Mouse (Mus musculus) limb, embryonic 11.5 days (tissue): Measurements from ENCODE around the gene Gm11236. TPM values are rescaled to one million over a fixed set of nuclear protein-coding genes. Genes with fewer than 3 reads are reported as not detected.
"Not testable (repeated sequence)": the region's sequence is repeated elsewhere in the genome, so short reads cannot be mapped to it uniquely, and the experiment has no call there.

Experiments
- ATAC-seq: fragments of 200-750 bp; cut with Nextera tagmentation; 2 replicates; pipeline ENCODE4 v1.8.0; 2017; ENCODE audit warnings: low read depth; ENCODE audit not compliant: insufficient number of reproducible peaks, low FRiP score, low TSS enrichment
- DNase-seq: peaks from one replicate; pipeline ENCODE4 v3.0.0-alpha.2; 2015; ENCODE audit warnings: low spot score
- H3K27ac ChIP-seq: fragments of 300-500 bp; sonication (generic); replicated peaks from 2 replicates; pipeline ENCODE4 v1.5.1; 2014; ENCODE audit warnings: low read depth, mild to moderate bottlenecking, low read length
- H3K27me3 ChIP-seq: fragments of 300-500 bp; sonication (generic); 2 replicates; pipeline ENCODE4 v1.6.1; 2014; ENCODE audit warnings: mild to moderate bottlenecking, low read length, mixed read lengths; ENCODE audit not compliant: control insufficient read depth, insufficient read depth
- H3K36me3 ChIP-seq: fragments of 300-500 bp; sonication (generic); 2 replicates; pipeline ENCODE4 v1.6.1; 2014; ENCODE audit warnings: mild to moderate bottlenecking, low read length, moderate library complexity, mixed read lengths; ENCODE audit not compliant: control insufficient read depth, insufficient read depth
- H3K4me1 ChIP-seq: fragments of 300-500 bp; sonication (generic); 2 replicates; pipeline ENCODE4 v1.6.1; 2014; ENCODE audit warnings: low read length, mixed read lengths; ENCODE audit not compliant: control insufficient read depth, insufficient read depth
- H3K4me2 ChIP-seq: fragments of 300-500 bp; sonication (generic); 2 replicates; pipeline ENCODE4 v1.6.1; 2014; ENCODE audit warnings: low read depth, mild to moderate bottlenecking, moderate library complexity; ENCODE audit not compliant: severe bottlenecking
- H3K4me3 ChIP-seq: fragments of 300-500 bp; sonication (generic); 2 replicates; pipeline ENCODE4 v1.5.1; 2014; ENCODE audit warnings: low read depth, low read length
- H3K9ac ChIP-seq: fragments of 300-500 bp; sonication (generic); 2 replicates; pipeline ENCODE4 v1.6.1; 2014; ENCODE audit warnings: mild to moderate bottlenecking, low read length
- H3K9me3 ChIP-seq: fragments of 300-500 bp; sonication (generic); 2 replicates; pipeline ENCODE4 v1.6.1; 2016; ENCODE audit warnings: low read length; ENCODE audit not compliant: control insufficient read depth
- WGBS: fragments of 180-500 bp; shearing (Covaris S2); extraction: QIAGEN DNeasy Blood & Tissue Kit; methylation state at CpG from one replicate; pipeline ENCODE4 v1.1.7; 2014; 5-methylcytosine and 5-hydroxymethylcytosine counted together
- polyA plus RNA-seq: library from polyadenylated mRNA; unstranded; fragments of >200 nt; fragmentation: Nextera tagmentation; extraction: Ambion mirVana; gene quantifications from 2 replicates; pipeline ENCODE4 v1.2.1, GENCODE M21; 2014

Gene Gm11236
- polyA plus RNA-seq = not detected in 2 replicates

- H3K4me3 ChIP-seq, H3K9me3 ChIP-seq, ATAC-seq, H3K27me3 ChIP-seq, H3K9ac ChIP-seq, H3K4me1 ChIP-seq, H3K4me2 ChIP-seq, H3K27ac ChIP-seq, H3K36me3 ChIP-seq, DNase-seq: not testable (repeated sequence)
- WGBS = no CpG with 5 or more reads among the region's 4 CpGs
Measured at GRCm38 (mm10) chr4:73637821-73638220, at the start of gene Gm11236. Gene Gm11236, plus strand, starts transcription at chr4:73638121.

GRCm38 (mm10) chr4:73599248-73599647 is 38.7 kb upstream of the Gm11236 start:
- DNase-seq = no peak
- H3K27me3 ChIP-seq = no peaks in the 10 kb centered on the region
- no peak for ATAC-seq
- no peaks in the 10 kb centered on the region for H3K36me3 ChIP-seq
- no peak overlapping the region for H3K4me3 ChIP-seq
- no peaks in the 10 kb centered on the region for H3K4me1 ChIP-seq
- no peak overlapping the region for H3K27ac ChIP-seq
- WGBS = 13% methylated on average over 3 of the region's 3 CpGs
- H3K4me2 ChIP-seq = no peak overlapping the region
- H3K9ac ChIP-seq = no peak overlapping the region
- no peaks in the 10 kb centered on the region for H3K9me3 ChIP-seq

GRCm38 (mm10) chr4:73607581-73607980 is 30.3 kb upstream of the Gm11236 start, which contains the start of gene Gm11238:
Gene Gm11238, plus strand, starts transcription at chr4:73607881.
- H3K9me3 ChIP-seq, H3K36me3 ChIP-seq, H3K4me1 ChIP-seq, ATAC-seq, H3K27me3 ChIP-seq, H3K4me3 ChIP-seq, H3K4me2 ChIP-seq, DNase-seq, H3K9ac ChIP-seq, H3K27ac ChIP-seq: not testable (repeated sequence)
- WGBS = no CpG with 5 or more reads among the region's 3 CpGs

GRCm38 (mm10) chr4:73622684-73623083 is 15.2 kb upstream of the Gm11236 start, which contains the start of gene Gm11237:
Gene Gm11237, plus strand, starts transcription at chr4:73622984.
- not testable (repeated sequence) for DNase-seq, H3K4me3 ChIP-seq, H3K9ac ChIP-seq, H3K27me3 ChIP-seq, H3K4me1 ChIP-seq, H3K36me3 ChIP-seq, ATAC-seq, H3K27ac ChIP-seq, H3K4me2 ChIP-seq, H3K9me3 ChIP-seq
- no CpG with 5 or more reads among the region's 3 CpGs for WGBS

GRCm38 (mm10) chr4:73661864-73662263 is 23.9 kb downstream of the Gm11236 start:
- H3K9ac ChIP-seq, H3K4me3 ChIP-seq, DNase-seq, H3K4me1 ChIP-seq, H3K27ac ChIP-seq, H3K9me3 ChIP-seq, H3K36me3 ChIP-seq, H3K27me3 ChIP-seq, H3K4me2 ChIP-seq, ATAC-seq: not testable (repeated sequence)
- 78% methylated on average over 4 of the region's 4 CpGs for WGBS

GRCm38 (mm10) chr4:73668054-73668453 is 30.1 kb downstream of the Gm11236 start, which contains the start of gene Gm11239:
Gene Gm11239, plus strand, starts transcription at chr4:73668354.
- H3K27ac ChIP-seq, H3K9me3 ChIP-seq, H3K27me3 ChIP-seq, ATAC-seq, H3K4me1 ChIP-seq, H3K4me3 ChIP-seq, DNase-seq, H3K4me2 ChIP-seq, H3K36me3 ChIP-seq, H3K9ac ChIP-seq: not testable (repeated sequence)
- WGBS = no CpG with 5 or more reads among the region's 4 CpGs

GRCm38 (mm10) chr4:73683216-73683615 is 45.3 kb downstream of the Gm11236 start, which contains the start of gene Gm428:
Gene Gm428, plus strand, starts transcription at chr4:73683516.
- not testable (repeated sequence) for H3K4me3 ChIP-seq, H3K4me1 ChIP-seq, H3K36me3 ChIP-seq, H3K27ac ChIP-seq, H3K9ac ChIP-seq, H3K27me3 ChIP-seq, H3K9me3 ChIP-seq, ATAC-seq, H3K4me2 ChIP-seq, DNase-seq
- 80% methylated on average over 1 of the region's 4 CpGs for WGBS
